ENCODE assay signal across 9 mouse cellular contexts in the genomic region with DNA sequence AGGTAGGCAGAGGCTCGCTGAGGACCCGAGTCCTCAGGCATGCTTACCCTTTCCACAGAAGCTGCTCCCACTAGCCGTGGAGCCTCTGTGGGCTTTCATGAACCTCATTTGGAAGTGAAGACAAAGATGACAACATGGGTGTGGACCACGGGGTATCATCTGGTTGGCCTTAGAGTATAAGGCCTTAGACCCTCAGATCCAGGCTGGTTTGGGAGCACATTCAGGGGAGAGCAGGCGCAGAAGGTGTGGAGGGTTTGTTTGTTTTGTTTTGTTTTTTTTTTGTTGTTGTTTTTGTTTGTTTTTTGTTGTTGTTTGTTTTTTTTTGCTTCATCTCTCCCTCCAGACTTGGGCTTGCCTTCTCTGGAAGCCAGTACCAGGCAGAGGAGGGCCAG. TPM values are rescaled to one million over a fixed set of nuclear protein-coding genes. Genes with fewer than 3 reads are reported as not detected.
DNase-seq lines count a peak whose midpoint lies in the region; ATAC-seq and TF ChIP-seq lines count a peak whose summit lies in the region.
"Had no signal": no experiment of that assay in that cellular context is flagged by ENCODE, and none has a peak within 500 bp of the region (broad histone marks: within the 10 kb centered on the region; RNA-seq: fewer than 3 reads in every experiment).

No protein-coding gene starts in this region.

- peak overlapping the region; percentile 91 for H3K27ac ChIP-seq in hindbrain, embryonic 10.5 days
- no peak overlapping the region for H3K27ac ChIP-seq in hindbrain, postnatal 0 days
- H3K27ac ChIP-seq in embryonic facial prominence, embryonic 13.5 days, result peak overlapping the region; percentile 73
- peak overlapping the region; percentile 87 for H3K27ac ChIP-seq in forebrain, embryonic 13.5 days
- peak overlapping the region; percentile 90 for H3K27ac ChIP-seq in midbrain, embryonic 13.5 days

- H3K4me3 ChIP-seq in hindbrain, embryonic 10.5 days, result peak overlapping the region; percentile 21; the same call in 1 of the 2 replicates
- no peak overlapping the region for H3K4me3 ChIP-seq in hindbrain, postnatal 0 days (ENCODE audit: low read length)
- H3K4me3 ChIP-seq in embryonic facial prominence, embryonic 13.5 days, result no peak overlapping the region
- H3K4me3 ChIP-seq in forebrain, embryonic 13.5 days, result no peak overlapping the region
- no peak overlapping the region for H3K4me3 ChIP-seq in midbrain, embryonic 13.5 days (replicated peaks)

- WGBS in hindbrain, embryonic 10.5 days, result 37% methylated on average over 5 of the region's 5 CpGs
- 45% methylated on average over 5 of the region's 5 CpGs for WGBS in hindbrain, postnatal 0 days
- WGBS in embryonic facial prominence, embryonic 13.5 days, result 64% methylated on average over 5 of the region's 5 CpGs
- WGBS in forebrain, embryonic 13.5 days, result 51% methylated on average over 5 of the region's 5 CpGs
- WGBS in midbrain, embryonic 13.5 days, result 24% methylated on average over 5 of the region's 5 CpGs

- H3K36me3 ChIP-seq in hindbrain, embryonic 10.5 days, result no peaks in the 10 kb centered on the region
- H3K36me3 ChIP-seq in hindbrain, postnatal 0 days (ENCODE audit: insufficient read depth, low read length), result no peaks in the 10 kb centered on the region
- no peaks in the 10 kb centered on the region for H3K36me3 ChIP-seq in embryonic facial prominence, embryonic 13.5 days
- no peaks in the 10 kb centered on the region for H3K36me3 ChIP-seq in forebrain, embryonic 13.5 days (ENCODE audit: poor library complexity, severe bottlenecking)
- H3K36me3 ChIP-seq in midbrain, embryonic 13.5 days, result no peaks in the 10 kb centered on the region

- TF ChIP-seq CTCF in hindbrain, postnatal 0 days (IDR thresholded peaks at IDR 0.05; ENCODE audit: low read depth), result no peak

- no peak overlapping the region for H3K4me2 ChIP-seq in hindbrain, postnatal 0 days (ENCODE audit: low read depth, low read length)
- H3K4me2 ChIP-seq in embryonic facial prominence, embryonic 13.5 days, result no peak overlapping the region
- no peak overlapping the region for H3K4me2 ChIP-seq in forebrain, embryonic 13.5 days
- H3K4me2 ChIP-seq in midbrain, embryonic 13.5 days (replicated peaks), result no peak overlapping the region; the same call in 1 of the 2 replicates

- DNase-seq in hindbrain, embryonic 10.5 days (ENCODE audit: low spot score), result no peak
- DNase-seq in hindbrain, postnatal 0 days (ENCODE audit: low spot score), result no peak
- DNase-seq in thymus, postnatal 0 days (ENCODE audit: low spot score), result no peak
- no peak for DNase-seq in gastrocnemius, postnatal 25 days
- DNase-seq in spleen, postnatal 36 days (ENCODE audit: low spot score in 2 of 2), result no peak
- DNase-seq: liver, postnatal 0 days had no signal

- peaks cover 100% of the 10 kb centered on the region for H3K4me1 ChIP-seq in hindbrain, embryonic 10.5 days (replicated peaks)
- peaks cover 35% of the 10 kb centered on the region for H3K4me1 ChIP-seq in hindbrain, postnatal 0 days (ENCODE audit: insufficient read depth, low read length)
- peaks cover 62% of the 10 kb centered on the region for H3K4me1 ChIP-seq in embryonic facial prominence, embryonic 13.5 days
- peaks cover 87% of the 10 kb centered on the region for H3K4me1 ChIP-seq in forebrain, embryonic 13.5 days
- peaks cover 99% of the 10 kb centered on the region for H3K4me1 ChIP-seq in midbrain, embryonic 13.5 days (replicated peaks)

- H3K27me3 ChIP-seq in hindbrain, embryonic 10.5 days (ENCODE audit: insufficient read depth, poor library complexity, severe bottlenecking), result peaks cover 34% of the 10 kb centered on the region
- no peaks in the 10 kb centered on the region for H3K27me3 ChIP-seq in hindbrain, postnatal 0 days (ENCODE audit: insufficient read depth, low read length)
- peaks cover 4% of the 10 kb centered on the region; the same call in 1 of the 2 replicates for H3K27me3 ChIP-seq in embryonic facial prominence, embryonic 13.5 days
- H3K27me3 ChIP-seq in forebrain, embryonic 13.5 days, result peaks cover 22% of the 10 kb centered on the region
- peaks cover 17% of the 10 kb centered on the region for H3K27me3 ChIP-seq in midbrain, embryonic 13.5 days

- no peaks in the 10 kb centered on the region for H3K9me3 ChIP-seq in hindbrain, embryonic 10.5 days
- H3K9me3 ChIP-seq in hindbrain, postnatal 0 days (ENCODE audit: low read length), result no peaks in the 10 kb centered on the region
- H3K9me3 ChIP-seq in embryonic facial prominence, embryonic 13.5 days, result no peaks in the 10 kb centered on the region
- H3K9me3 ChIP-seq in forebrain, embryonic 13.5 days (replicated peaks), result no peaks in the 10 kb centered on the region
- no peaks in the 10 kb centered on the region for H3K9me3 ChIP-seq in midbrain, embryonic 13.5 days

- ATAC-seq in hindbrain, postnatal 0 days, result no peak
- no peak for ATAC-seq in embryonic facial prominence, embryonic 13.5 days (ENCODE audit: insufficient number of reproducible peaks, insufficient read depth, low FRiP score, low TSS enrichment, low read depth)
- ATAC-seq in forebrain, embryonic 13.5 days, result no peak
- no peak for ATAC-seq in midbrain, embryonic 13.5 days
- ATAC-seq: liver, postnatal 0 days had no signal

- H3K9ac ChIP-seq in hindbrain, postnatal 0 days (replicated peaks; ENCODE audit: low read length), result no peak overlapping the region
- no peak overlapping the region for H3K9ac ChIP-seq in embryonic facial prominence, embryonic 13.5 days
- no peak overlapping the region for H3K9ac ChIP-seq in forebrain, embryonic 13.5 days
- H3K9ac ChIP-seq in midbrain, embryonic 13.5 days (replicated peaks), result no peak overlapping the region
- H3K9ac ChIP-seq: liver, postnatal 0 days had no signal

RNA-seq across cellular contexts. Expression of gene Tpra1, which starts 36.6 kb away (rescaled TPM):
- polyA plus RNA-seq in hindbrain, embryonic 10.5 days (2016; fragmentation: Nextera tagmentation; extraction: Ambion mirVana), result 60.5 and 62.3 TPM in 2 replicates
- 55.2 and 88.4 TPM in 2 replicates for total RNA-seq in hindbrain, postnatal 0 days (2014; rRNA removed)
- 49.4 and 56.0 TPM in 2 replicates for polyA plus RNA-seq in hindbrain, postnatal 0 days (2015; fragmentation: Nextera tagmentation; extraction: Ambion mirVana)
- polyA plus RNA-seq in embryonic facial prominence, embryonic 13.5 days (2015; fragmentation: Nextera tagmentation; extraction: Ambion mirVana), result 93.2 and 93.5 TPM in 2 replicates
- polyA plus RNA-seq in forebrain, embryonic 13.5 days (2015; fragmentation: Nextera tagmentation; extraction: Ambion mirVana), result 45.4 and 53.9 TPM in 2 replicates
- 66.9 and 70.2 TPM in 2 replicates for polyA plus RNA-seq in midbrain, embryonic 13.5 days (2015; fragmentation: Nextera tagmentation; extraction: Ambion mirVana)
- 77.0 and 78.8 TPM in 2 replicates for polyA plus RNA-seq in thymus, postnatal 0 days (2015; fragmentation: Nextera tagmentation; extraction: Ambion mirVana)
- total RNA-seq in gastrocnemius, postnatal 25 days (2021), result 10 to 100 TPM; 23.4 to 46.4 TPM

RNA-seq across cellular contexts. Expression of gene Mcm2, which starts 40.1 kb away (rescaled TPM):
- polyA plus RNA-seq in hindbrain, embryonic 10.5 days (2016; fragmentation: Nextera tagmentation; extraction: Ambion mirVana), result 222 and 292 TPM in 2 replicates
- 35.3 and 37.0 TPM in 2 replicates for total RNA-seq in hindbrain, postnatal 0 days (2014; rRNA removed)
- polyA plus RNA-seq in hindbrain, postnatal 0 days (2015; fragmentation: Nextera tagmentation; extraction: Ambion mirVana), result 21.7 and 23.3 TPM in 2 replicates
- 124 and 131 TPM in 2 replicates for polyA plus RNA-seq in embryonic facial prominence, embryonic 13.5 days (2015; fragmentation: Nextera tagmentation; extraction: Ambion mirVana)
- polyA plus RNA-seq in forebrain, embryonic 13.5 days (2015; fragmentation: Nextera tagmentation; extraction: Ambion mirVana), result 133 and 157 TPM in 2 replicates
- 66.2 and 71.9 TPM in 2 replicates for polyA plus RNA-seq in midbrain, embryonic 13.5 days (2015; fragmentation: Nextera tagmentation; extraction: Ambion mirVana)
- polyA plus RNA-seq in thymus, postnatal 0 days (2015; fragmentation: Nextera tagmentation; extraction: Ambion mirVana), result 138 and 161 TPM in 2 replicates
- total RNA-seq in gastrocnemius, postnatal 25 days (2021), result 1 to 10 TPM; 4.6 to 6.5 TPM
